Mouse (Mus musculus) neural tube, embryonic 13.5 days (tissue): ENCODE data around the gene Scn10a. TPM values are rescaled to one million over a fixed set of nuclear protein-coding genes. Genes with fewer than 3 reads are reported as not detected.

ENCODE experiments used
- ATAC-seq: fragments of 200-750 bp; cut with Nextera tagmentation; 2 replicates; pipeline ENCODE4 v1.8.0; 2017; ENCODE audit warnings: low read depth, mild to moderate bottlenecking, moderate TSS enrichment, moderate library complexity
- H3K27ac ChIP-seq: fragments of 300-500 bp; sonication (generic); replicated peaks from 2 replicates; pipeline ENCODE4 v1.5.1; 2015; ENCODE audit warnings: moderate library complexity, mild to moderate bottlenecking, inconsistent platforms
- H3K27me3 ChIP-seq: fragments of 300-500 bp; sonication (generic); 2 replicates; pipeline ENCODE4 v1.6.1; 2015; ENCODE audit warnings: mild to moderate bottlenecking, inconsistent platforms
- H3K36me3 ChIP-seq: fragments of 300-500 bp; sonication (generic); 2 replicates; pipeline ENCODE4 v1.6.1; 2015; ENCODE audit warnings: mild to moderate bottlenecking, inconsistent platforms
- H3K4me1 ChIP-seq: fragments of 300-500 bp; sonication (generic); replicated peaks from 2 replicates; pipeline ENCODE4 v1.6.1; 2015; ENCODE audit warnings: inconsistent platforms
- H3K4me2 ChIP-seq: fragments of 300-500 bp; sonication (generic); 2 replicates; pipeline ENCODE4 v1.6.1; 2015; ENCODE audit warnings: inconsistent platforms, mild to moderate bottlenecking, moderate library complexity
- H3K4me3 ChIP-seq: fragments of 300-500 bp; sonication (generic); 2 replicates; pipeline ENCODE4 v1.5.1; 2015; ENCODE audit warnings: mild to moderate bottlenecking, inconsistent platforms
- H3K9ac ChIP-seq: fragments of 300-500 bp; sonication (generic); 2 replicates; pipeline ENCODE4 v1.6.1; 2015; ENCODE audit warnings: moderate library complexity, mild to moderate bottlenecking, inconsistent platforms
- H3K9me3 ChIP-seq: fragments of 300-500 bp; sonication (generic); 2 replicates; pipeline ENCODE4 v1.6.1; 2016; ENCODE audit warnings: inconsistent platforms
- WGBS: fragments of 180-500 bp; shearing (Covaris S2); methylation state at CpG from one replicate; pipeline ENCODE4 v1.1.7; 2015; 5-methylcytosine and 5-hydroxymethylcytosine counted together
- polyA plus RNA-seq: library from polyadenylated mRNA; unstranded; fragments of >200 nt; fragmentation: Nextera tagmentation; extraction: Ambion mirVana; gene quantifications from 2 replicates; pipeline ENCODE4 v1.2.1, GENCODE M21; 2015

Scn10a gene
- polyA plus RNA-seq, 1 experiment from 2014 or later: 12.3 TPM

DNA sequence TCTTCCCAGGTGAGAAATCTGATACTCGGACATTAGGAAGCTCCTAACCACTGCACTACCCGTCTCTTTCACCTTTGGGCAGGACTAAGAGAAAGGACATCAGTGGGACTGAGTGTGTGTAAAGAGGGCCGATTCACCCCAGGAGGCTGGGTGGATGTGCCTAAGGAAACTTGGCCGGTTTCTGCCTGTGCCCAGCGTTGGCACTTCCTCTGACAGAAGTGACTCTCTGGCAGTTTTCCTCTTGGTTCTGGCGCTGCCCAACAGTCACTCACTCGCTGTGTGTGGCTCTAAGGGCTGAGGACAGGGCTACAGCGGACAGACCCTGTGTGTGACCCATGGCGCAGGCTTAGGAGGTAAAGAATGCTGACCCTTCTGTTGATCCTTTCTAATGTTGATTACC lies 148.5 kb downstream of the Scn10a start:
- H3K9me3 ChIP-seq: no peaks in the 10 kb centered on the region
- no peak for ATAC-seq

GRCm38 (mm10) chr9:119568732-119569131 lies 150.4 kb downstream of the Scn10a start:
- 73% methylated on average over 8 of the region's 8 CpGs for WGBS
- no peak for ATAC-seq
- no peak overlapping the region for H3K27ac ChIP-seq
- H3K4me3 ChIP-seq: no peak overlapping the region
- H3K4me1 ChIP-seq: peaks cover 27% of the 10 kb centered on the region
- H3K4me2 ChIP-seq: no peak overlapping the region
- H3K27me3 ChIP-seq: peaks cover 100% of the 10 kb centered on the region
- H3K9me3 ChIP-seq: no peaks in the 10 kb centered on the region
- H3K36me3 ChIP-seq: no peaks in the 10 kb centered on the region
- H3K9ac ChIP-seq: no peak overlapping the region

More for the DNA sequence above, 148.5 kb downstream of the Scn10a start:
- Histone ChIP-seq H3K27me3 (peaks cover 100% of the 10 kb centered on the region), H3K4me3 (no peak overlapping the region), H3K4me1 (peaks cover 27% of the 10 kb centered on the region), H3K9ac (no peak overlapping the region), H3K4me2 (no peak overlapping the region), H3K27ac (no peak overlapping the region), H3K36me3 (no peaks in the 10 kb centered on the region)
- 13% methylated on average over 9 of the region's 9 CpGs for WGBS

DNA sequence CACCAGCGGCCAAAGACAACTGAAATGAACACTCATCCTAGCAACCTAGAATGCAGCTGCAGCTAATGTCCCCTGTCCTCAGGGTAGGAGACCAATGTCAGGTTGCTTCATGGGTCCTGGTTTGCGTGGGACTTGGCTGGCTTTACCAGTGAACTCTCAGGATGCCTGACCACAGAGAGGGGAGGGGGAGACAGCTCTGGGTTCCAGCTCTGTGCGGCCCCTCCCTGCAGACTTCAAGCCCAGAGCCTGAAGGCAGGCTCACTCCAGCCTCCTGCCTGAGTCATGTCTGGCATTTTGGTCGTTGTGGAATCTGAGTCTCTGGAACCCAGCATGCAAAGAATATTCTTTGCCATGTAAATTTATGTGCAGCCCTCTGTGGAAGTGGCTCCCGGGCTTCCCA lies 151.3 kb downstream of the Scn10a start:
- no peak overlapping the region for H3K4me2 ChIP-seq
- peaks cover 22% of the 10 kb centered on the region for H3K4me1 ChIP-seq
- no peak for ATAC-seq
- no peaks in the 10 kb centered on the region for H3K36me3 ChIP-seq
- WGBS: 73% methylated on average over 5 of the region's 5 CpGs
- H3K27ac ChIP-seq: no peak overlapping the region
- no peaks in the 10 kb centered on the region for H3K9me3 ChIP-seq
- peaks cover 100% of the 10 kb centered on the region for H3K27me3 ChIP-seq
- H3K4me3 ChIP-seq: no peak overlapping the region
- no peak overlapping the region for H3K9ac ChIP-seq

- H3K9ac ChIP-seq: no peak overlapping the region
Observed at GRCm38 (mm10) chr9:119566214-119566613, 152.9 kb downstream of the Scn10a start.

DNA sequence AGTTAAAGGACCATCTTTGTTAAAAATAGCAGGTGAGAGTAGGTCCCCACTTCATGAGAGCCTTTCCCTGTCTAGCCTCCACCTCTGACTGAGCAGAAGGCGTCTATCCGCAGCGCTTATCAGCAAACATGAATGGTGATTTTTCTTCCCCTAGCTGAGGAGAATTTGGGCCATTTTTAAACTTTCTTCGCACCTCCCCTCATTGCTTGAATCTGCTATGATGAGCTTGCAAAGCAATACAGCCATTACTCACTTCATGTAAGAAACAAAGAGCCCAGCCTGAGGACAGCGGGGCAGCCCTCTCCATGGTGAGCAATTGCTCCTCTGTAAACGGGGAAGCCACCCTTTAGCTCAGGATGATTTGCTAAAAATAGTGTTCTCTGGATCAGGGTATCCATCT lies 154.3 kb downstream of the Scn10a start:
- Histone ChIP-seq H3K9me3 (no peaks in the 10 kb centered on the region), H3K9ac (no peak overlapping the region), H3K4me2 (no peak overlapping the region), H3K36me3 (no peaks in the 10 kb centered on the region), H3K4me1 (peaks cover 21% of the 10 kb centered on the region), H3K4me3 (no peak overlapping the region), H3K27ac (no peak overlapping the region), H3K27me3 (peaks cover 99% of the 10 kb centered on the region)
- no peak for ATAC-seq
- WGBS: 64% methylated on average over 6 of the region's 6 CpGs

More at GRCm38 (mm10) chr9:119566214-119566613, 152.9 kb downstream of the Scn10a start:
- no peak overlapping the region for H3K27ac ChIP-seq
- peaks cover 20% of the 10 kb centered on the region for H3K4me1 ChIP-seq
- no peak overlapping the region for H3K4me3 ChIP-seq
- H3K4me2 ChIP-seq: no peak overlapping the region
- ATAC-seq: no peak
- peaks cover 99% of the 10 kb centered on the region for H3K27me3 ChIP-seq
- H3K9me3 ChIP-seq: no peaks in the 10 kb centered on the region
- H3K36me3 ChIP-seq: no peaks in the 10 kb centered on the region
- WGBS: 6% methylated on average over 10 of the region's 10 CpGs

GRCm38 (mm10) chr9:119563617-119564016 lies 155.5 kb downstream of the Scn10a start:
- no peaks in the 10 kb centered on the region for H3K36me3 ChIP-seq
- no peak for ATAC-seq
- peaks cover 21% of the 10 kb centered on the region for H3K4me1 ChIP-seq
- 78% methylated on average over 6 of the region's 6 CpGs for WGBS
- peaks cover 97% of the 10 kb centered on the region for H3K27me3 ChIP-seq
- H3K9ac ChIP-seq: no peak overlapping the region
- no peaks in the 10 kb centered on the region for H3K9me3 ChIP-seq
- H3K4me2 ChIP-seq: no peak overlapping the region
- H3K4me3 ChIP-seq: no peak overlapping the region
- H3K27ac ChIP-seq: no peak overlapping the region

- Histone ChIP-seq H3K4me1 (peaks cover 21% of the 10 kb centered on the region), H3K4me2 (no peak overlapping the region), H3K27ac (no peak overlapping the region), H3K9me3 (no peaks in the 10 kb centered on the region), H3K4me3 (no peak overlapping the region), H3K36me3 (no peaks in the 10 kb centered on the region), H3K27me3 (peaks cover 97% of the 10 kb centered on the region), H3K9ac (no peak overlapping the region)
- 50% methylated on average over 12 of the region's 12 CpGs for WGBS
- ATAC-seq: no peak
Observed at GRCm38 (mm10) chr9:119562256-119562655, 156.9 kb downstream of the Scn10a start.

DNA sequence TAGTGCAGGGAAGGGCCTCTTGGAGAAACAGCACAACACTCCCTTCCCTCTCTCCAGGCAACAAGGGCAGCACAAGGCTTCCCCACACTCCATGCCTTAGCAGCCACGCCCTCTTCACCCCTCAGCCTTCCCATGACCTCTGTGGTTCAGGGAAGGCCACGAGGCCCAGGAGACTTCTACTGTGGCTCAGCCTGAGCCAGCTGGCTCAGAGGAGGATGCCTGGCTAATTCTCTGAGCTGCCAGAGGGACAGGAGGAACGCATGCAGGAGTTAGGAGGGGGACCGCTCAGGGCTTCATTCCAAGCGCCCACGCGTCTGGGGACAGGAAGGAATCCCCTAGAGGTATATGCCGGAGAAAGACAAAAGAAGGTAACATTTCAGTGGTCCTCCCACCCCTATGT lies 157.4 kb downstream of the Scn10a start:
- Histone ChIP-seq H3K4me1 (peaks cover 21% of the 10 kb centered on the region), H3K27me3 (peaks cover 94% of the 10 kb centered on the region), H3K9ac (peak overlapping the region; percentile 22; the same call in 1 of the 2 replicates), H3K4me3 (no peak overlapping the region), H3K9me3 (no peaks in the 10 kb centered on the region), H3K27ac (no peak overlapping the region), H3K4me2 (no peak overlapping the region), H3K36me3 (no peaks in the 10 kb centered on the region)
- 37% methylated on average over 8 of the region's 8 CpGs for WGBS
- ATAC-seq: no peak; the same call in 1 of the 2 replicates

- Histone ChIP-seq H3K27ac (no peak overlapping the region), H3K36me3 (no peaks in the 10 kb centered on the region), H3K4me1 (peaks cover 21% of the 10 kb centered on the region), H3K4me2 (no peak overlapping the region), H3K27me3 (peaks cover 76% of the 10 kb centered on the region), H3K9me3 (no peaks in the 10 kb centered on the region), H3K9ac (no peak overlapping the region), H3K4me3 (no peak overlapping the region)
- 76% methylated on average over 16 of the region's 16 CpGs for WGBS
- no peak for ATAC-seq
Observed at GRCm38 (mm10) chr9:119559537-119560276, 159.4 kb downstream of the Scn10a start.

Other genes starting within 250 kb of the Scn10a start
- 0.95 and 1.1 TPM in 2 replicates for gene Scn5a, start 140.3 kb downstream of the Scn10a start, polyA plus RNA-seq
- gene Scn11a, start 106.1 kb upstream of the Scn10a start, polyA plus RNA-seq: 0.22 and 0.35 TPM in 2 replicates
- 56.6 and 63.6 TPM in 2 replicates for gene Wdr48, start 175.6 kb upstream of the Scn10a start, polyA plus RNA-seq
- 20.9 and 22.9 TPM in 2 replicates for gene Gorasp1, start 218.2 kb upstream of the Scn10a start, polyA plus RNA-seq
- 0.36 and 0.39 TPM in 2 replicates for gene Ttc21a, start 218.3 kb upstream of the Scn10a start, polyA plus RNA-seq